Mouse (Mus musculus) kidney, adult 8-10 months (tissue): ENCODE data around the gene Hoxb9.

Experiments
- DNase-seq, 2 experiments: peaks; one replicate each; pipeline ENCODE4 v3.0.0; 2022

Gene Hoxb9

GRCm38 (mm10) chr11:96270996-96271540 is at the start of gene Hoxb9:
Hoxb9 (plus strand) TSS chr11:96271457.
- peak; percentile 53 to 73 for DNase-seq

DNA sequence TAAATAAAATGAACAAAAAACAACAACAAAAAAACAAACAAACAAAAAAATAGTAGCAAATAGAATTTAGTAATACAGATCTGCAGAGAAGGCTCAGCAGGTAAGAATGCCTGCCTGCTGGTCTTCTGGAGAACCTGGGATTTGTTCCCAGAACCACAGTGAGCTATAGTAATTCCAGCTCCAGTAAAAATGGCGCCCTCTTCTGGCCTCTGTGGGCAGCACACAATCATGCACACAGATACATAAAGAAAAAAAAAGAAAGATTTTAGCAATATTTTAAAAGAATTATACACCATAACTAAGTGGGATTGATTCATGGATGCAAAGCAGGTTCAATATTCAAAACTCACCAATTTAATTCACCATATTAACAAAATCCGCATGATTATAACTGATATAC is 47.4 kb upstream of the Hoxb9 start:
- DNase-seq: peak in 1 of 2 experiments; percentile 10

DNA sequence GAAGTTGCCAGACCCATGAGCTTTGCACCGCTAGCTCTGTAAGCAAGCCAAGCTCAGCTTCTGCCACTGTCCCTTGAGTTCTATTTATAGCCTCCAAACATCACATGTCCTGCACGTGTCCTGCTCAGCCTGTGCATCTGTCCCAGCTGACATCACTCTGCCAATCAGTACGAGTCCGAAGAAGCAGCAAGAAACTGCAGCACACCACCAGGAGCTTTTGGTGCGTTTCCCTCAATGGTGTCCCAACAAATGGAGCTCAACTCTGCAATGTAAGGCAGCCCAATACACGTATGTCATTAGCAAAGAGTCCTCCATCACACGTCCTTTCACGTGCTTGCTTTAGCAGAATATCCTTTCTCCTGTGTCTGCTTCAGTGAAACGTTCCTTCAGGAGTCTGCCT is 43.6 kb upstream of the Hoxb9 start:
- no peak for DNase-seq

GRCm38 (mm10) chr11:96234906-96235305 is 36.4 kb upstream of the Hoxb9 start:
- DNase-seq: peak; percentile 10 to 47

- peak; percentile 33 to 61 for DNase-seq
These were observed 31.0 kb upstream of the Hoxb9 start for GRCm38 (mm10) chr11:96240211-96240610.

DNA sequence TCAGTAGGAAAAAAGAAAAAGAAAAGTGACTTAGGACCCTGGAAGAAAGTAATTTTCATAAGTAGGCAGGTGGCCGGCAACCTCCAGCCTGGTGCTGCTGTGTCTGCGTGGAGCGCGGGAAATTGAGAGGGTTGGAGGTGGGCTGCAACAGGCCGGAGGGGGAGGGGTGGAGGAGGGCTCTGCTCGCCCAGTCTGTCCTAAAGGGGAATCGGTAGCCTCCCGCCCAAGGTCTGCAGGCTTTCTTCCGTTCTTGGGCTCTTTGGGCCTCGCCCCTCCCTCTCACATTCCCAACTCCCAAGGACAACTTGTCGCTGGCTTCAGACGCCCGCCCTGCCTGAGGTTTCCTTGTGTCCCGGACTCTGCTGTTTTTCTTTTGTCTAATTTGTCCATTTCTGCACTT is 20.4 kb upstream of the Hoxb9 start:
- DNase-seq: peak; percentile 52 to 79

GRCm38 (mm10) chr11:96251480-96252031 is 19.7 kb upstream of the Hoxb9 start:
- DNase-seq: peak; percentile 50 to 51

DNA sequence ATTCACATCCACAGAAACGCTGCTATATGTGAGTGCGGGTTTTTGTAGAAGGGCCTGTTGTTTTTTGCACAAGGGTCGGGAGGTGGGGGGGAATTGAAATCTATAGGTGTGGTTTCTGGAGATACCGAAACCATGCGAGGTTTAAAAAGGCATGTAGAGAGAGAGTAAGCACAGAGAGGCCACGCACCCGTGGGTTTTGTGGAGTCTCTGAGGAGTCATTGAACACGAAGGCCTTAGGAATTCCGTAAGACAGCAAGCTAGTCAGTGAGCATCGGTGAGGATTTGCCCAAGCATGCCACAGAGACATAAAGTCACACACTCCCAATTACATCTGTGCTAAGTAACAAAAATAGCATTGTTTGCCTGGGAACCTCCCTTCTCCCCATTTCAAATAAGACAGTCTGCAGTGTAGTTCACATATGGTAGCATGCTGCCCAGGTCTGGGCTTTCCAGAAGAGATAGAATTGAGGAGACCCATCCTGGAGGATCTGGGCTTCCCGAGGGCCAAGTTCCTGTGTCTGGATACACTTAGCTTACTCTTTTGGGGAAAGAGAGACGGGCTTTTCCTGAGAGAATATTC is 18.6 kb upstream of the Hoxb9 start:
- no peak for DNase-seq

GRCm38 (mm10) chr11:96254221-96254620 is 17.0 kb upstream of the Hoxb9 start:
- peak; percentile 67 to 91 for DNase-seq

DNA sequence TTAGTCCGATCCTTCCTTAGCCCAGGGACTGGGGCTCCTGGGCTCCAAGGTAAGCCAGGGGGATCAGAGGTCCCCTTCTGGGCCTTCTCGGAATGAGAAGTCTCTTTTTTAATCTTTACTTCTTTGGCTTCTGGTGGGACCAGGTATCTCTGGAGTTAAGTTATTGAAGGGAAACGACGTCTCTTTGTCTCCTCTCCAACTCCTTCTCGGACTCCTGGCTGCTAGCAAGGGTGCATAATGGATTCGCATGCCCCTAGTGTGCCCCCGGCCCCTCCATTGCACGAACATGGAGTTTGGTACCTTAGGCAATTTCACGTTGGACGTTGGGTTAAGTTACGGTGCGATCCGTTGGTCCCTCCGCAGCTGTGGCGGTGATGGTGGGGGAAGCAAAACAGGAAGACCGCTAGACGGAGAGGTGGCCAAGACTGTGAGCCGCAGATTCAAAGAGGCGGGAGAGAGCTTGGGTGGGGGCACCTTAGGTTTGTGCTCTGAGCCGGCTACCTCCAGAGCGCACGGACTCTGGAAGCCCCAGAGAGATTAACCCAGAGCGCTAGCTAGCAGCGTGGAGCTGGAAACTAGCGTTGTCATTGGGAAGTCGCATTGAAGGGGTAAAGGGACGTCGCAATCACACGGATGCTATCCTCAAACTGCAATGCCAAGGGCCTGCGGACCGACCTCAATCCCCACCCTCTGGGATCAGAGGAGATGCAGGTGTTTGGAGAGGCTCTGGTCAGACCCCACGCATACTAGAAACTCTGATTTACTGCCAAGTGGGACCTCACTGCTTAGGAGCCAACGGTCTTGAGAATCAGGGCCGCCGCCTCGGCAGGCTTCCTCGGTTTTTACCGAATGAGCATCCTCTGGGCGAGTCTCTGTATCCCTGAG is 15.9 kb upstream of the Hoxb9 start:
- DNase-seq: peak; percentile 15 to 25

GRCm38 (mm10) chr11:96255996-96256445 is 15.2 kb upstream of the Hoxb9 start:
- DNase-seq: peak; percentile 16 to 28

- DNase-seq: no peak
These were observed 14.1 kb upstream of the Hoxb9 start for GRCm38 (mm10) chr11:96257141-96257540.

DNA sequence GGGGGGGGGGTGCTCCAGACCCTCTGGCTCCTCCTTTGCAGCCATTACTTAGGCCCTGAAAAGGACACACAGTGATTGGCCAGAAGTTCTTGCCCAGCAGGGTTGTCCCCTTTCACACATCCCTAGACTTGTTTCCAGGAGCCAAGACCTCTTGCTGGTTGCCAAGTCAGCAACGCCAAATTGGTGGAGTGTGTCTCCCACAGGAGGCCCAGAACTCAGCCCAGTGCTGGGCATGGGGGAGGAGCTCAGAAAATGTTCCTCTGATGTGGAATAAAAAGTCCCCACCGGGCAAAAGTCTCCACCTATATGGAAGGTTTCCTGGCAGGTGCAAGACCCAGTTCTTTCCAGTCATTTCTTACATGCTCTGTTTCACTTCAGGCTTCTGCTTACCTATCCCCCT is 12.2 kb upstream of the Hoxb9 start:
- peak; percentile 71 to 87 for DNase-seq

GRCm38 (mm10) chr11:96259511-96259910 is 11.7 kb upstream of the Hoxb9 start:
- no peak for DNase-seq

DNA sequence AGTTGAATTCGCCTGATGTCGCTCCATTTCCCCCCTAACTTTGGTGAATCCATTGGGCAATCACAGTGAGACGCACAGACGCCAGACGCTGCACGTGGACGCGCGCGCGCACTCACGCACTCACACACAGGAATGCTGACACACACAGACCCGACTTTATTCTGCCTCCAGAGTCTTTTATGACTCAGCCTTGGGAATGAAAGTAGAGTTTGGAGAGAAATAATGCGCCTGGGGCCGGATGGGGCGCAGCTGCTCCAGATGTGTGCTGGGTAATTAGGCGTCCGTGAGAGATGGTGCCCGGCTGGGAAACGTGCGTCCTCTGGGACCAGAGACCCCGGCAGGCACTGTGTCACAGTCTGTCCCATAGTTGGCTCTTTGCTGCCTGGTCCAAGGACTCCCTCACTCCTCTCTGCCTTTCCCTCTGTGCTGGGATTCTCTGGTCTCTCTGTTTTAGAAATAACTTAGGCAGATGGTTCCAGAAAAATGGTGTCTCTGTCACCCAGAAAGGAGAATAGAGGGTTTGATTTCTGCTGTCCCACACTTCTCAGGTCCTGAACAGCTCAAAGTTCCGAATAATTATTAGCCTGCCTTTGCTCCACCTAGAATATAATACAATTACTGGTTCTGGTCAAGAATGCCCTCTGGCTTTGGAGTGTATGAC is 10.8 kb upstream of the Hoxb9 start:
- peak; percentile 32 to 61 for DNase-seq

DNA sequence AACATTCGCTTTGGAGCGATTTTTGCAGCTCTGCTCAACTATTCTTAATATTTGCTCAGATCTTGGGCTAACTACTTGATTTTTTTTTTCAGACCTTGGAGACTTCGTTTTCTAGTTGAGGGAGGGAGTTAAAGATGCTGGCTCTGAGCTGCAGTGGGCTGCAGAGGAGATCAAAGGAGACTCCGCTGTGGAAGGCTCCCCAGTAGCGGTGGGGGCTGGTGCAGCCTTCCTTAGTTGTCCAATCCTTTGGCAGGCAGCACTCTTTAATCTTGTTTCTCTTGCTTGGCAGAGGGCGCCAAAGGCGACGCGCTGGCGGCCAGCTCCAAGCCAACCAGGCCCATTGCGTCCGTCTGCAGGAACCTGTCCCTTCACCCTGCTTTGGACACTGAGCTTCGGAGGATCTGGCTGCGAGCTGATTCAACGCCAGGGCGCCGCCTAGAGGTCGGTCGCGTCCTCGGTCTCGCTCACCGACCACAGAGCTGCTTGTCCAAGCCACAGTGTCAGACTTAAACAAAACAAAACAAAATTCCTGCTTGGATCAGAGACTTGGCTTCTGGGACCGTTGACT is 9.8 kb upstream of the Hoxb9 start:
- DNase-seq: peak; percentile 89 to 94

DNA sequence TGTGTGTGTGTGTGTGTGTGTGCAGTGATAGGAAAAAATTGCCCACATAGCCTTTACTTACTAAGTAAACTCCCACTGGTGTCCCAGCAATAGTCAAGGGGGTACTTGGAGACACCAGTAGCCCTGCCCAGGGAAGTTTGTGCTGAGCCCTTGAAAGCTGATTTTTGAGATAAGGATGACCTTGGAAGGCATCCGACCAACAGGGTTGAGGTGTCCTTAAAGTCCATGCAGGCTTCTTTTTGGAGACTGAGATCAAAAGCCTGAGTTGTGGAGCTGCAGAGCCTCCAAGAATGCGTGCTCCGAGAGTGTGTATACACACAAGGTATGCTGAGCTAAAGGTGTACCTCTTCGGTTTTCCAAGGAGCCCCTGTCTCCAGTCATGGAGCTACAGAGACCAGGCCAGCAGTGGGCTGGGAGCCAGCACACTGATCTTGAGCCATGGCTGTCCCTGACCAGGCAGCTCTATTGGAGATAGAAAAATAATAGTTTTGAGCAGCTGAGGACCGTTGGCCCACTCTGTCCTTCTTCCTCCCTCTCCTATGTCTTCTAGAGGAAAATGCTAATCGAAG is 8.9 kb upstream of the Hoxb9 start:
- DNase-seq: peak; percentile 15 to 31

DNA sequence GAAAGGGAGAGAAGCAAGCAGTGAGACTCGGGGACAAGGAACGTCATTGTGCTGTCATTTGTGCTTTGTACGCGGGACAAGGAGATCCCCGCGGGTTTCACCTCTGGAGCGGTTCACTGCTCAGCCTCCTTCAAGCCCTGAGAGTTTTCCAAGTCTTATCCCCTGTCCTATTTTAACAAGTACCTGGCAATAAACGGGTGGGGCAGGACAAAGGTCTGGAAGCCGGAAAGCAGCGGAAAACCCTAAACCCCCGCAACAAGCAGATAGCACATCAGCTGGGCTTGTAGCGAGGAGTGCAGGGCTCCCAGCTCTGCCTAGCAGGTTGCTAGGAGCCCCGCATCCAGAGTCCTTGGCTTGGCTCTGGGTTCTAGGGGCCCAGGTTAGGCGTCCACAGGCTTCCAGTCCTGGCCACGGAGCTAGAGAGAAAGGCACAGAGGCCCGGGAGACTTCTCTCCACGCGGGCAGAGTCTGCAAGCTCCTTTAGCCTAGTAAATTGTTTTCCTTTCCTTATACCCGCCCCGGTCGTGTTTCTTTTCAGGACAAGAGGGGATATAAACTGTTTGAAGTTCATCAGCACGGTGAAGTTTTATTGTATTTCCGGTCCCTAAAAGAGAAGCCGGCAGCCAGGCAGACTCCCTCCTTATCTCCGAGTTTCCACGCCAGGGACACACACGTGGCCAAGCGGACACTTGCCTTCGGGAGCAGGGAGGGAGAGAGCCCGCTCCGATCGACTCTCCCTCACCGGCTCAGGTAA is 7.4 kb upstream of the Hoxb9 start:
- DNase-seq: peak; percentile 2 to 10

GRCm38 (mm10) chr11:96264390-96265020 is 6.8 kb upstream of the Hoxb9 start:
- no peak for DNase-seq

DNA sequence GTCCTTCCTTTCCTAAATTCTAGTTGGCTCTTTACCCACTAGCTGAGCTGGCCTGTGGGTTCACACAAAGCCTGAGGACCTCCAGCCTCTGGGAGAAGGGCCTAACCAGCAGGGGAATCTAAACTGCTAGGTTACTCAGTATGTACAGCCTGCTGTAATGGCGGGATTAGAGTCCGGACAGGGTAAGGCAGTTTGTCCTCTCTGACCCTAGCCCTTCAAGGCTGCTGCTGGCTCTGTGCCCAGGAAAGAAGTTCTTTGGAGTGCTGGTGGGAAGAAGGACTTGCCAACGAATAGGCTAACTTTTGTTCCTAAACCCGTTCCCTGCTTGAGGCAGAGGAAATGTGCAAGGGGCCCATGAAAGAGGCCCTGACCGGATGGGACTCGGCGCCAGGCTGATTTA is 5.3 kb upstream of the Hoxb9 start:
- peak; percentile 84 to 92 for DNase-seq
